Mouse (Mus musculus) testis, adult 2 months (tissue): ENCODE data around the gene Ccdc187. TPM values are rescaled to one million over a fixed set of nuclear protein-coding genes. Genes with fewer than 3 reads are reported as not detected.

Source experiments
- H3K27ac ChIP-seq: fragments of 200-500 bp; 2 replicates; pipeline ENCODE4 v1.5.1; 2012; ENCODE audit warnings: low read depth, low read length; ENCODE audit not compliant: control insufficient read depth, insufficient read depth
- H3K27me3 ChIP-seq: fragments of 200-500 bp; 2 replicates; pipeline ENCODE4 v1.6.1; 2012; ENCODE audit warnings: mild to moderate bottlenecking, low read length, moderate library complexity; ENCODE audit not compliant: control insufficient read depth, insufficient read depth
- H3K36me3 ChIP-seq: fragments of 200-500 bp; 2 replicates; pipeline ENCODE4 v1.6.1; 2012; ENCODE audit warnings: mild to moderate bottlenecking, low read length; ENCODE audit not compliant: control insufficient read depth, insufficient read depth
- H3K4me1 ChIP-seq: fragments of 200-500 bp; 2 replicates; pipeline ENCODE4 v1.6.1; 2012; ENCODE audit warnings: low read length; ENCODE audit not compliant: control insufficient read depth, insufficient read depth
- H3K4me3 ChIP-seq: fragments of 200-500 bp; 2 replicates; pipeline ENCODE4 v1.5.1; 2012; ENCODE audit warnings: low read depth, mild to moderate bottlenecking, low read length, moderate library complexity, mixed read lengths; ENCODE audit not compliant: control insufficient read depth
- CTCF ChIP-seq: fragments of 200-500 bp; IDR thresholded peaks from 2 replicates; pipeline ENCODE4 v1.5.1; 2012; ENCODE audit warnings: low read depth, mild to moderate bottlenecking, inconsistent platforms, low read length, moderate library complexity; ENCODE audit not compliant: control insufficient read depth, insufficient read depth, insufficient replicate concordance
- POLR2A ChIP-seq: fragments of 200-500 bp; IDR thresholded peaks from 2 replicates; pipeline ENCODE4 v1.6.1; 2012; ENCODE audit warnings: low read depth, mild to moderate bottlenecking, inconsistent platforms, low read length, moderate library complexity; ENCODE audit not compliant: control insufficient read depth
- polyA plus RNA-seq: library from polyadenylated mRNA; depleted of rRNA; stranded (reverse); fragments of >200 nt; gene quantifications from 2 replicates; pipeline ENCODE4 v1.2.3, GENCODE M21; 2012

Gene Ccdc187
- polyA plus RNA-seq, 1 experiment: 90.3 TPM

DNA sequence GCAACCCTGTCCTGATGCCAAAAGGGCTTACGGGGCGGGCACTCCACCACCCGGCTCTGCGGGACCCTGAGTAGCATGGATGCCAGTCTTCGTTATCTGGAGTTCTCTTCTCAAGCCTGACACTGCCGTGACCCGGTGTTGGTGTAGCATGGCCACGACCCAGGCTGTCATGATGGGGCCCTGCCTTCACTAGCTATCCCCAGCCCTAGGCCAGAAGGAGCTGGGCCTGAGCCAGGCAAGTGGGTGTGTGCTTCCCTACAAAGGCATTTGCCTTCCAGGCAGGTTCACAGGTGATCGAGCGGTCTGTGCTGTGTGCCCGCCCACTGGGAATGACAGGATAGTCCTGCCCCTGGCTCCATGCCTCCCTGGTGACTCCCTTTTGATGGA lies 21.6 kb upstream of the Ccdc187 start:
- no peak for TF ChIP-seq CTCF
- TF ChIP-seq POLR2A: no peak
- Histone ChIP-seq H3K36me3 (no peaks in the 10 kb centered on the region), H3K27ac (peak overlapping the region; percentile 73), H3K27me3 (no peaks in the 10 kb centered on the region), H3K4me1 (peaks cover 19% of the 10 kb centered on the region), H3K4me3 (peak overlapping the region; percentile 84)

DNA sequence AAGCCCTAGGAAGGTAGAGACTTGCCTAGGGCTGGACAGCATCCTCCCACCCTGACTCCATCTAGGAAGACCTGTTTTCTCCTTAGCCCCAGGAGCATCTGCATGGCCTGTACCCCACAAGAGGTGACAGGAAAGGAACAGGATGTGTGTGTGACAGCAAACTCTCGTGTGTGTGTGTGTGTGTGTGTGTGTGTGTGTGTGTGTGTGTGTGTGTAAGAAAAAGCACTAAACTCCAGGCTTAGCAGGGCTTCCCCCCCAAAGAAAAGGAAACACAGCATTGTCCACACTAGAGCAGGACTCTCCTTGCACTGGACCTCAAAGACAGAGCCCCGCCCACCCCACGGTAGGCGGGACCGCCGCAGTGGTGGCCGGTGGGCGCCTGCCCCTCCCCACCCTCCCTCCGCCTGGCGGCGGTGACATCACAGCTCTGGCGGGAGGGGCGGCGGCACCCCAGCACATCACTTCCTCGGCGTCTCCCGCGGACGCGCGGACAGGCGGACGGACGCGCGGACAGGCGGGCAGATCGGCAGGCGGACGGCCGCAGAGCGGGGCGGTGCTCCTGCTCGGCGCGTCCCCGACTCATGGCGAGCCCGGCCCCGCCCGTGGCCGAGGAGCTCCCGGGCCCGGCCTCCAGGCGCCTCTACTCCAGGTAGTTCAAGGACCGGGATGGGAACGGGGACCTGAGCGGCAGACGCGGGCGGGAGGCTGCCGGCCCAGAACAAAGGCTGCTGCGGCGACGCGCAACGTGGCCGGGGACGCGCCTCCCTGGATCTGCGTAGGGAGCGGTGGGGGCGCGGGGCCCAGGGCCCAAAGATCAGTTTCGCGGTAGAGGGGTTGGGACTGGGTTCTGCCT lies 20.9 kb upstream of the Ccdc187 start, which contains the start of gene Gpsm1:
Gene Gpsm1, plus strand, starts transcription at position 444 of the 853 bp plus-strand sequence.
- TF ChIP-seq POLR2A (peak; percentile 59), CTCF (no peak)
- no peaks in the 10 kb centered on the region for H3K36me3 ChIP-seq
- H3K4me1 ChIP-seq: peaks cover 19% of the 10 kb centered on the region
- no peaks in the 10 kb centered on the region for H3K27me3 ChIP-seq
- H3K4me3 ChIP-seq: peak within 1 kb of the TSS; percentile 84
- peak within 1 kb of the TSS; percentile 93 for H3K27ac ChIP-seq

DNA sequence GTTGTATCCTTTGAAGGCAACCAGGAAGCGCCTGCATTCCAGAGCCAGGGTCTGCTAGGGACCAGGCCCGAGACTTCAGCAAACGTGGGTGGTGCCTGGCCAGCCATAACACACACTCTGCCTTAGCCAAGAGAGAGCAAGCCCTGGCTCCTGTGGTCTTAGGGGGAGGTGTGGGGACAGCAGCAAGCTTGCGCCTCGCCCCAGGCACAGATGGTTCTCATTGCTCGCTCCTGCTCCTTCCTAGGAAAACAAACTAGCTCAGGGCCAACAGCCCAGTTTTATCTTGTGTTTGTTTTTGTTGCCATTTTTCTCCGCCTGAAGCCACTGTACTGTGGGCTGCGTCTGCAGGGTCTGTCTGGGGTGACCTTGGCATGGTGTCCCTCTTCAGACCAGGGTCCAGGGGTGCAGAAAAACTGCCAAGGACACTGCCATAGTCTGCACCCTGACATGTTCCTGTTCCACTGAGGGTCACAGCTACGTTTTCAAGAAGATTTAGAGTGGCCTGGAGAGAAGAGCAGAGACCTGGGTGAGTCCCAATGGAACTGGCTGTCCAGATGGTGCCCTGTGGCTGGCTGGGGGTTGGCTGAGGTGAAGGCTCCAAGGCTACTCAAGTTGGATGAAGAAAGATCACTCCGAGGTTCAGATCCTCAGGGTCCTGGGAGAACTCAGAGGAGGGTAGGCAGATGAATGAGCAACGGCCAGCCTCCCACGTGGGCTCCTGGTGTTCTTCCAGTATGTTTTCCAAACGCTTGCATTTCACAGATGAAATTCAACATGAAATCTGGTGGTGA lies 20.1 kb upstream of the Ccdc187 start:
- Histone ChIP-seq H3K4me3 (peak overlapping the region; percentile 84), H3K27me3 (no peaks in the 10 kb centered on the region), H3K4me1 (peaks cover 16% of the 10 kb centered on the region), H3K36me3 (no peaks in the 10 kb centered on the region), H3K27ac (peak overlapping the region; percentile 93)
- TF ChIP-seq CTCF (no peak), POLR2A (peak; percentile 46; the same call in 1 of the 2 replicates)

DNA sequence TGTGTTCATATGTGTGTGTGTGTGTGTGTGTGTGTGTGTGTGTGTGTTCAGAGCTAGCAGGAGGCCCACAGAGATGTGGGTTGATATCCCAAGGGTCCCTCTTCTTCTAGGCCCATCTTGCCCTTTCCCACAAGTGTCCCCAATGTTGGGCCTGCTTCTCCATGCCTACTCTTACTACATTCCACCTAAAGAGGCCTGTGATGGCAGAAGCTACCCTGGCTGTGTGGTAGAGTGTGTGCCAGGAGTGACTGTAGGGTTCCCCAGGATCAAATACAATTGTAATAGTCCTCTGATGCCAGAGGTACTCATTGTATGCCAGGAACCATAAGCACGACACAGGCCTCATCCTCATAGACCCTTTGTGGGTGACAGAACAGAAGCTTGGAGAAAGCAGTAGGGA lies 19.0 kb upstream of the Ccdc187 start:
- Histone ChIP-seq H3K4me1 (peaks cover 16% of the 10 kb centered on the region), H3K4me3 (no peak overlapping the region), H3K27me3 (no peaks in the 10 kb centered on the region), H3K27ac (peak overlapping the region; percentile 40), H3K36me3 (no peaks in the 10 kb centered on the region)
- TF ChIP-seq CTCF (no peak), POLR2A (no peak)

DNA sequence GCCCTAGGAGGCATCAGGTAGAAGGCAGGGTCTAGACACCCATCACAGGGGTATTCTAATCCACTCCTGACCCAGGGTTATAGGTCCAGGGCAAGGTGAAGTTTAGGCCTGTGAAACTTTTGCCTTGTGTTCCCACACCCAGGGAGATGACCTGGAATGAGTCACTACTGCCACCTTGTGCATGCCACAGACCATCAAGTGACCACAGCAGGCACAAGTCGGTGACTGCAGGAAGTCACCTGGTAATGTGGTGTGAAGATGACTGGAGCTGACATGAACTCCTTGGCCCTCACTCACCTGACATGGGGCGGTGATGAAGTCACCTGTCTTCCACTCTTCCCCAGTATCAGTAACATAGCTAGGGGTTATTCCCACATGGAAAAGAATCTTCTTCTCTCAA lies 18.5 kb upstream of the Ccdc187 start:
- no peaks in the 10 kb centered on the region for H3K36me3 ChIP-seq
- no peaks in the 10 kb centered on the region for H3K27me3 ChIP-seq
- peak; percentile 34; the same call in 1 of the 2 replicates for TF ChIP-seq CTCF
- TF ChIP-seq POLR2A: no peak
- H3K4me1 ChIP-seq: peaks cover 16% of the 10 kb centered on the region
- H3K27ac ChIP-seq: no peak overlapping the region
- H3K4me3 ChIP-seq: no peak overlapping the region

DNA sequence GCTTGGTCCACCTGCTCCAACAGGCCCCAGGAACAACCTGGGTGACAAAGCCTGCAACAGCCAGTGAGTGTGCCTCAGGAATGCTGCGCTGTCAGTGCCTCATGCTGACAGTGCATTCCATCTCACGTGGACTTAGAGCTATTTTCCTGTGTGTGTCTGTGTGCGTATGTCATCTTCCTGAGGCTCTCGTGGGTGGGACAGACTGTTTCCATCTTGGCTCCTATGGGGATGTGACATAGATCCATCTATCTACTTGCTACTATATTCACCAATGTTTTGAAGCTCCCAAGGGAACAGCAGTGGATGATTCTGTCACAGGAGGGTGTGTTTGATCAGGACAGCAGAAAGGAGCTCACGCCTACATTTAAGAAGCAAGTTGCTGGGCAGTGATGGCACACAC lies 17.6 kb upstream of the Ccdc187 start:
- Histone ChIP-seq H3K27ac (no peak overlapping the region), H3K27me3 (no peaks in the 10 kb centered on the region), H3K4me1 (peaks cover 16% of the 10 kb centered on the region)

DNA sequence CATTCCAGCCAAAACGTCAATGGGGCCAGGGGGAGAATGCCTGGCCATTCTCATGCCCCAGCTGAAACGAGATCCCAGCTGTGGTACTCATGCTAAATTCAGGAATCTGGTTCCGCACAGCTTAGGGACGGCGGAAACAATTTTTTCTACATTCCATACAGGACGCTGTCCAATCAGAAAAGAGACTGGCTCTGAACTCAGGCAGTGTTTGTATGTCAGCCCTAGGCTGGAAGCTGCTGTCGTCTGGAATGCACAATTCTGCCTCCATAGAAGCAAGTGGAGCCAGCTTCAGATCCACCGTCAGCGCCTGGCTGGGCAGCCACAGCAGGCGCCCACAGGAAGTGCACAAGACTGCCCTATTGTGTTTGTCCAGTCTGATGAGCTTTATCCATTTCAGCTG lies 15.4 kb upstream of the Ccdc187 start:
- H3K4me1 ChIP-seq: peaks cover 8% of the 10 kb centered on the region
- no peaks in the 10 kb centered on the region for H3K27me3 ChIP-seq
- H3K4me3 ChIP-seq: no peak overlapping the region
- no peaks in the 10 kb centered on the region for H3K36me3 ChIP-seq
- TF ChIP-seq CTCF (no peak), POLR2A (no peak)
- peak overlapping the region; percentile 43; the same call in 1 of the 2 replicates for H3K27ac ChIP-seq

More for the DNA sequence above, 17.6 kb upstream of the Ccdc187 start:
- TF ChIP-seq CTCF (no peak), POLR2A (no peak)
- Histone ChIP-seq H3K4me3 (no peak overlapping the region), H3K36me3 (no peaks in the 10 kb centered on the region)
